Mouse (Mus musculus): ENCODE measurements at regions not wholly inside any gene's neighbourhood (a gene's known extent, or its start where the extent isn't known, plus 50 kb on each side); places are given as distances from the start of the nearest gene placed in this dataset.

GRCm38 (mm10) chr4:31671530-31672170 is 292.2 kb upstream of the Map3k7 start:
- WGBS: 70% methylated on average over 6 of the region's 6 CpGs
- H3K4me3 ChIP-seq: no peak overlapping the region
- H3K36me3 ChIP-seq: no peaks in the 10 kb centered on the region
- no peaks in the 10 kb centered on the region for H3K9me3 ChIP-seq (replicated peaks)
- H3K4me1 ChIP-seq (replicated peaks): no peaks in the 10 kb centered on the region
- H3K4me2 ChIP-seq: no peak overlapping the region
- no peaks in the 10 kb centered on the region for H3K27me3 ChIP-seq (replicated peaks)
- H3K27ac ChIP-seq (ENCODE audit: poor library complexity, severe bottlenecking): no peak overlapping the region
- no peak for ATAC-seq (ENCODE audit: insufficient number of reproducible peaks, low FRiP score)
- no peak overlapping the region for H3K9ac ChIP-seq

GRCm38 (mm10) chr4:31672171-31672841 is 291.6 kb upstream of the Map3k7 start:
- H3K36me3 ChIP-seq: no peaks in the 10 kb centered on the region
- ATAC-seq (ENCODE audit: insufficient number of reproducible peaks, low FRiP score): no peak
- H3K27ac ChIP-seq (ENCODE audit: poor library complexity, severe bottlenecking): no peak overlapping the region
- no peak overlapping the region for H3K4me3 ChIP-seq
- no peaks in the 10 kb centered on the region for H3K4me1 ChIP-seq (replicated peaks)
- H3K9me3 ChIP-seq (replicated peaks): no peaks in the 10 kb centered on the region
- H3K9ac ChIP-seq: no peak overlapping the region
- no peaks in the 10 kb centered on the region for H3K27me3 ChIP-seq (replicated peaks)
- WGBS: 84% methylated on average over 9 of the region's 9 CpGs
- no peak overlapping the region for H3K4me2 ChIP-seq

DNA sequence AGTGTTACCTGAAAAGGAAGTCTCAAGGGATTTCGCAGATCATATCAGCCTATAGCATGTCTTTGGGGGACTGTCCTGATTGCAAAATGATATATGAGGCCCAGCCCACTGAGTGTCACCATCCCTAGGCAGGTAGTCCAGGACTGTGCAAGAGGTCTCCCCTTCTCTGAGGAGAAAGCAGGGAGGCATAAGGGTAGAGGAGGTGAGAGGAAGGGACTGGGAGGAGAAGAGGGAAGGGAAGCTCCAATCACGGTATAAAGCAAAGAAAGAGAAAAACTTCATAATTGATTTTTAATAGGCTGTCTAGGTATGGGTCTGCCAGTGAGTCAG is 291.1 kb upstream of the Map3k7 start:
- H3K36me3 ChIP-seq: no peaks in the 10 kb centered on the region
- H3K27ac ChIP-seq (ENCODE audit: poor library complexity, severe bottlenecking): no peak overlapping the region
- no peaks in the 10 kb centered on the region for H3K9me3 ChIP-seq (replicated peaks)
- WGBS: 85% methylated on average over 2 of the region's 2 CpGs
- no peak overlapping the region for H3K4me3 ChIP-seq
- no peak for ATAC-seq (ENCODE audit: insufficient number of reproducible peaks, low FRiP score)
- H3K4me2 ChIP-seq: no peak overlapping the region
- H3K9ac ChIP-seq: no peak overlapping the region
- H3K4me1 ChIP-seq (replicated peaks): no peaks in the 10 kb centered on the region
- no peaks in the 10 kb centered on the region for H3K27me3 ChIP-seq (replicated peaks)

GRCm38 (mm10) chr4:31679007-31679590 is 284.8 kb upstream of the Map3k7 start:
- ATAC-seq (ENCODE audit: insufficient number of reproducible peaks, low FRiP score): no peak
- 83% methylated on average over 13 of the region's 13 CpGs for WGBS

GRCm38 (mm10) chr4:31680958-31681357 is 282.9 kb upstream of the Map3k7 start:
- Histone ChIP-seq H3K27ac (ENCODE audit: poor library complexity, severe bottlenecking) (no peak overlapping the region), H3K9me3 (replicated peaks) (no peaks in the 10 kb centered on the region), H3K4me3 (no peak overlapping the region), H3K36me3 (no peaks in the 10 kb centered on the region), H3K4me1 (replicated peaks) (no peaks in the 10 kb centered on the region), H3K9ac (no peak overlapping the region), H3K4me2 (no peak overlapping the region), H3K27me3 (replicated peaks) (no peaks in the 10 kb centered on the region)
- 78% methylated on average over 2 of the region's 2 CpGs for WGBS
- ATAC-seq (ENCODE audit: insufficient number of reproducible peaks, low FRiP score): no peak

More at GRCm38 (mm10) chr4:31679007-31679590, 284.8 kb upstream of the Map3k7 start:
- H3K4me1 ChIP-seq (replicated peaks): no peaks in the 10 kb centered on the region
- no peaks in the 10 kb centered on the region for H3K27me3 ChIP-seq (replicated peaks)
- H3K4me2 ChIP-seq: no peak overlapping the region
- H3K36me3 ChIP-seq: no peaks in the 10 kb centered on the region
- H3K27ac ChIP-seq (ENCODE audit: poor library complexity, severe bottlenecking): no peak overlapping the region
- H3K9me3 ChIP-seq (replicated peaks): no peaks in the 10 kb centered on the region
- no peak overlapping the region for H3K4me3 ChIP-seq
- H3K9ac ChIP-seq: no peak overlapping the region

DNA sequence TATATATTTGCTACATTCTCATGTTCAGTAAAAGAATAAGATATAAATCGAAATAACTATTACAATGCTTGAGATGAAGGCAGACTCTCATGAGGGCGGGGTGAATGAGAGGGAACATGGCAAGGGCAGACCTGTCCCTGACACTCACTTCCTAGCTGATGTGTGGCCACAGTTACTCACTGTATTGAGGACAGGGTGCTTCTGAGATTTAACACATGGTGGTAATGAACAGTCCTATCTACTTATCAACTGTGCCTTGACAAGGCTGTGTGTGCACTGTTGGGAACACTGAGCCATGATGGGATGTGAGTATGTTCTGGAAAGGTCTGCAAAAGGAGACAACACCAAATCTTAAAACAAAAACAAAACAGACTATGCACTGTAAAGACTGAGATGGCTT is 274.8 kb upstream of the Map3k7 start:
- ATAC-seq (ENCODE audit: insufficient number of reproducible peaks, low FRiP score): no peak
- no peaks in the 10 kb centered on the region for H3K27me3 ChIP-seq (replicated peaks)
- no peak overlapping the region for H3K4me2 ChIP-seq
- H3K27ac ChIP-seq (ENCODE audit: poor library complexity, severe bottlenecking): no peak overlapping the region
- H3K4me3 ChIP-seq: no peak overlapping the region
- H3K9me3 ChIP-seq (replicated peaks): no peaks in the 10 kb centered on the region
- no peaks in the 10 kb centered on the region for H3K4me1 ChIP-seq (replicated peaks)
- H3K9ac ChIP-seq: no peak overlapping the region
- H3K36me3 ChIP-seq: no peaks in the 10 kb centered on the region
- 70% methylated on average over 2 of the region's 2 CpGs for WGBS

GRCm38 (mm10) chr4:31697769-31698505 is 266.0 kb upstream of the Map3k7 start:
- H3K4me3 ChIP-seq: no peak overlapping the region
- H3K9me3 ChIP-seq (replicated peaks): no peaks in the 10 kb centered on the region
- no peak overlapping the region for H3K4me2 ChIP-seq
- ATAC-seq (ENCODE audit: insufficient number of reproducible peaks, low FRiP score): no peak
- no peaks in the 10 kb centered on the region for H3K4me1 ChIP-seq (replicated peaks)
- no peak overlapping the region for H3K9ac ChIP-seq
- H3K27ac ChIP-seq (ENCODE audit: poor library complexity, severe bottlenecking): no peak overlapping the region
- no peaks in the 10 kb centered on the region for H3K36me3 ChIP-seq
- WGBS: 62% methylated on average over 9 of the region's 9 CpGs
- no peaks in the 10 kb centered on the region for H3K27me3 ChIP-seq (replicated peaks)

DNA sequence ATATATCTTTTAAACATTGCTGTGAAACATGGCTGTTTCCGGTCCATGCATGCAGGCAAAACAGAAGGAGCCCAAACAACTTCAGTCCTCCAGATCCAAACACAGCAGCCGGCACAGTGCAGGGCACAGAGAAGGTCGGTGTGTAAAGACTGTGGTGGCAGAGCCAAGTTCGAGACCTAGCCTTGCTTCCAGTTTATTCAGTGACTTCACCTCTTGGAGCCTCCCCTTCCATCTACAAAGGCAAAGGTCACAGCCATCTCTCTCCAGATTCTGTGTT is 265.5 kb upstream of the Map3k7 start:
- Histone ChIP-seq H3K27ac (ENCODE audit: poor library complexity, severe bottlenecking) (no peak overlapping the region), H3K4me3 (no peak overlapping the region), H3K4me1 (replicated peaks) (no peaks in the 10 kb centered on the region), H3K27me3 (replicated peaks) (no peaks in the 10 kb centered on the region), H3K9me3 (replicated peaks) (no peaks in the 10 kb centered on the region), H3K4me2 (no peak overlapping the region), H3K9ac (no peak overlapping the region), H3K36me3 (no peaks in the 10 kb centered on the region)
- ATAC-seq (ENCODE audit: insufficient number of reproducible peaks, low FRiP score): no peak
- WGBS: 69% methylated on average over 4 of the region's 4 CpGs

DNA sequence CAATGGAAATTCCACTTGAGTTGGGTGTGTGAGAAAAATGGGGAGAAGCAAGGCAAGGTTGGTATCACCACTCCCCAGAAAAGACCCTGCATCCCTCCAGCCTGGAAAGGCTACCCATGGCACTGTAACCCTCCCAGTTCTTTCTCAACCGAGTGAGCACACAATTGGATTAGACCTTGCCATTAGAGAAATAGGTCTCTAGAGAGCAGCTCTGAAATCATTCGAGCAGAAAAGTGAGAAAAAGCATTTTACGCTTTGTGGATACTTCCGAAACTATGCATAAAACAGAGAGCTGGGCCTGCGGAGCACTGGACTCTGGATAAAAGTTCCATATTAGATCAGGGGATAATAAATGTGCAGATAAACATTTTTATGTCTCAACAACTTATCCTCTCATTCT is 264.6 kb upstream of the Map3k7 start:
- Histone ChIP-seq H3K27me3 (replicated peaks) (no peaks in the 10 kb centered on the region), H3K9ac (no peak overlapping the region), H3K36me3 (no peaks in the 10 kb centered on the region), H3K4me3 (no peak overlapping the region), H3K4me2 (no peak overlapping the region), H3K9me3 (replicated peaks) (no peaks in the 10 kb centered on the region), H3K4me1 (replicated peaks) (no peaks in the 10 kb centered on the region), H3K27ac (ENCODE audit: poor library complexity, severe bottlenecking) (no peak overlapping the region)
- no peak for ATAC-seq (ENCODE audit: insufficient number of reproducible peaks, low FRiP score)
- 78% methylated on average over 5 of the region's 5 CpGs for WGBS

DNA sequence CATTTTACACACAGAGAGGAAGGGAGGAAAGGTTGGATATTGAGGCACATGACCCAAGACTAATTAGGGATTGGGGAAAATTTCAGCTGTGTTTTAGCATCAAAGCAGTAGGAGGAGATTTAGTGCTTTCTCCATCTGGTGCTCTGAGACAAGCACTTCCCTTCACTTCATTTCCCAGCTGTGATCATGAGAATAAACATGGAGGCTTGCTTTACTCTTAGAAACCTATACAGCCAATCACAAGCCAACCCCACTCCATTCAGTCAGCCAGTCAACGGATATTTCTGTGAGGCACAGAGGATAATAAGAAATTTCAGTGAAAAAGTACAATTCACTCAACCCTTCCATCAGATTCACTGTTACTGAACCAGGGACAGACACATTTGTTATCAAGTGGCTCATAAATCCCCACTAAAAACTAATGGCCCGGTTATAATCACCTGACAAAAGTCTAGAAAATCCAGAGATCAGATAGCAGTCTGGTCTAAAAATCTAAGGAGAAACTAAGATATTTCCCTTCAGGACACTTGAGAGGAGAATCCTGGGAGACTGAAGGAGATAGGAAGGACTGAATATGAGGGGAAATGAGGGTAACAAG is 249.7 kb upstream of the Map3k7 start:
- no peaks in the 10 kb centered on the region for H3K36me3 ChIP-seq
- 75% methylated on average over 2 of the region's 2 CpGs for WGBS
- H3K27me3 ChIP-seq (replicated peaks): no peaks in the 10 kb centered on the region
- H3K27ac ChIP-seq (ENCODE audit: poor library complexity, severe bottlenecking): no peak overlapping the region
- H3K9ac ChIP-seq: no peak overlapping the region
- no peak overlapping the region for H3K4me2 ChIP-seq
- no peaks in the 10 kb centered on the region for H3K9me3 ChIP-seq (replicated peaks)
- ATAC-seq (ENCODE audit: insufficient number of reproducible peaks, low FRiP score): no peak
- H3K4me3 ChIP-seq: no peak overlapping the region
- no peaks in the 10 kb centered on the region for H3K4me1 ChIP-seq (replicated peaks)

DNA sequence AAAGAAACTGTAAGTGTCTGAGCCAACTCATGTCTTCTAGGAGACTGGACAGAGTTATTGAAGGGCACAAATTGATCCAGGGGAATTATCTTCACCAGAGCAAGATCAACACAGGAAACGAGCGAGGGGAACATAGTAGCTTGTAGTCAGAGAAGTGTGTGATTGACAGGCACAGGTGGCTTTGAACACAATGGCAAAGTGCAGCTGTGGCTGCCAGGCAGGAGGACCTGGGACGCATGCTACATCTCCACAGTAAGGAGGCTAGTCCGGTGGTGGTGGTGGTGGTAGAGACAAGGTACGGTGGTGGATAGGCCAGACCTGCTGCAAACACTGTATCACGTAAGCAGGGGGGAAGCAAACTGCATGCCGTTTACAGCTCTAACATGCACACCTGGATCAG is 240.4 kb upstream of the Map3k7 start:
- ATAC-seq (ENCODE audit: insufficient number of reproducible peaks, low FRiP score): no peak
- 72% methylated on average over 7 of the region's 7 CpGs for WGBS

More for the DNA sequence above, 240.4 kb upstream of the Map3k7 start:
- H3K4me3 ChIP-seq: no peak overlapping the region
- no peak overlapping the region for H3K27ac ChIP-seq (ENCODE audit: poor library complexity, severe bottlenecking)
- H3K36me3 ChIP-seq: no peaks in the 10 kb centered on the region
- no peak overlapping the region for H3K4me2 ChIP-seq
- no peaks in the 10 kb centered on the region for H3K27me3 ChIP-seq (replicated peaks)
- H3K9ac ChIP-seq: no peak overlapping the region
- no peaks in the 10 kb centered on the region for H3K9me3 ChIP-seq (replicated peaks)
- H3K4me1 ChIP-seq (replicated peaks): no peaks in the 10 kb centered on the region
